Mouse (Mus musculus): ENCODE results near the gene 1700030K09Rik. TPM values are rescaled to one million over a fixed set of nuclear protein-coding genes. Genes with fewer than 3 reads are reported as not detected.
A peak's percentile ranks its signal among the peaks of the same experiment; 100 is the strongest.

The 1700030K09Rik gene
- total RNA-seq (2021) = 10 to 100 TPM in 1 of 2 experiments, 1 to 10 TPM in 1; 6.8 to 12.7 TPM
- long read RNA-seq, experiment 1, transcript 1700030K09Rik-201 (8 exons, 2,887 nt) = major isoform, 10 of 19 reads
- long read RNA-seq, experiment 1, partial matches to known transcripts = 6 of 19 reads
- long read RNA-seq, experiment 1, other reads (novel, unspliced or antisense) = 3 of 19 reads
- long read RNA-seq, experiment 2, transcript 1700030K09Rik-201 (8 exons, 2,887 nt) = major isoform, 7 of 13 reads
- long read RNA-seq, experiment 2, partial matches to known transcripts = 2 of 13 reads
- long read RNA-seq, experiment 2, other reads (novel, unspliced or antisense) = 4 of 13 reads

DNA sequence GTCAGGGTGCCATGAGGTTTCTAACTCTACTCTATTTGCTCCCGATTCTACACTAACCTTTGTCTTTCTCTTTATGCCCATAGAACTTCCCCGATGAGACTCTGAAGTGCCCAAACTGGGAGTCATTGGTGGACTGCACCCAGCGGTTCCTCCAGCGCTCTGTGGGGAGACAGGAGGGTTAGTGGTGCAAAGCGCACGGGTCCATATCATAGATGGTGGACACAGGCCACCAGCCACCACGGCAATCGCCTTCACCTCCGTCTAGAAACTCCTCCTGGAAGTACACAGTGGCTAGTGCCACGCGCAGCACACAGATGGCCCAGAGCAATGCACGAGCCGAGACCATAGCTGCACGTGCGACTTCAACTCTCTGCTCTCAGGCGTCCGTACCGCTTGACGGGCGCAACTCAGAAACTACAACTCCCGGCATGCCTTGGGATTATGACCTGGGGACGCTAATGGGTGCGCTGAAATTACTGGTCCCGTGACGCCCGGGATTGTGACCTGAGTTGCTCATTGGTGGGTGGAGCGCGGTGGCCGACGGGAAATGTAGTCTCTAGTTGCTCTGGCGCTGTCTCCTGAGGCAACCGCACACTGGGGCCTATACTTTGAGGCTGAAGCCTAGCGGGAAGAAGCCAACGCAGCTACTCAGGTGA, at the start of gene 1700030K09Rik, which contains the start of gene Calr3:
Gene 1700030K09Rik (plus strand): TSS at position 543 of the 656 bp plus-strand sequence.
Gene Calr3 (minus strand): TSS at position 533 of the 656 bp plus-strand sequence.
- peak; percentile 97 for DNase-seq

GRCm38 (mm10) chr8:72401381-72401780, 42.3 kb upstream of the 1700030K09Rik start:
- no peak for DNase-seq

DNA sequence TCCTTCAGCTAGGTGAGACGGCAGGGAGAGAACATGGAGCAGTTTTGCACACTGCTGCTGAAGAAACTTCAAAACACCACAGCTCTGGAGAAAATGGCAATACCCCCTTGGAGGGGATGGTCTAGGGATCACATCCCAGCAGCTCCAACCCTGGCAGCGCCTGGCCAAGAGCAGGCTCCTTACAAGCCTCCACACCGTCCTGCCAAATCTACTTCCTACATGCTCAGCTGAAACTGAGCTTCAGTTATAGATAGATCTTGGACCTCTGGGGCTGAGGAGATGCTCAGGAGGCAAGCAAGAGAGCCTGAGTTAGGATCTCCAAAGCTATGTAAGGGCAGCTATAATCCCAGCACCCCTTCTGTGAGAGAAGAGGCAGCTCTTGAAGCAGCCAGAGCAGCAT, 40.7 kb upstream of the 1700030K09Rik start:
- no peak for DNase-seq

- no peak for DNase-seq
These were observed 35.8 kb upstream of the 1700030K09Rik start for GRCm38 (mm10) chr8:72407878-72408277.

DNA sequence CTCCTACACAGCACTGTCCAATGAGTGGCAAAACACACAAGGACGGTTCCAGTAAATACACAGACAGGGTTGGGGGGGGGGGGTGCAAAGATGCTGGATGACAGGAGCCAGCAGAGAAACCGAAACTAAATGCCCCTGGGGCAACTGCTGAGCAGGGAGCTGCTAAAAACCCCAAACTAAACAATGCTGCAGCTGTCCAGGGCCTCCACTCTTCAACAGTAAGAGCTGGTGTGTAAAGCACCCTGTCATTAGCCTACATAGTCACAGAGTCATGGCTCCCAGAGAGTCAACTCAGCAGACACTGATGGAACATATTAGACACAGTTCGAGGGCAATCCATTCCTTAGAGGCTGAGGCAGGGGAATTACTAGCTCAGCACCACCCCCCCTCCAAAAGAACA, 34.2 kb upstream of the 1700030K09Rik start:
- DNase-seq = no peak

- no peak for DNase-seq
These were observed 29.8 kb upstream of the 1700030K09Rik start for GRCm38 (mm10) chr8:72413839-72414238.

DNA sequence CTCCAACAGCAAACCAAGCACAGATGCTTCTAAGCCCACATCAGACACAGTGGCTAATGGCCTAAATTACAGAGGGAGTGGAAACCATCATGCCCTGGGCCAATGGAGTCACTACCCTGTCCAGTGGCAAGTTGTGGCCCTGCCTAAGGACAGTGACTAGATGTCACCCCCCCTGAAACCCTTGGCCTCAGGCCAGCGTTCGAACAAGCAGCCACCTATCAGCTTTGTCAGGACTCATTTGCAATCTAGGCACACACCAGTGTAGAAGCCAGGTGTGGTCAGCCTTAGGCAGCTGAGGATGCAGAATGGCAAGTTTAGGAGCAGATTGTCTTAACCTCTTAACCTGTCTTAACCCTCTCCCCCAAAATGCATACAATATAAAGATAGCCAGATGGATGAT, 28.4 kb upstream of the 1700030K09Rik start:
- DNase-seq = no peak

- DNase-seq = no peak
These were observed 25.6 kb upstream of the 1700030K09Rik start for GRCm38 (mm10) chr8:72418073-72418472.

- peak; percentile 64 for DNase-seq
These were observed 22.9 kb upstream of the 1700030K09Rik start for GRCm38 (mm10) chr8:72420571-72421361.

GRCm38 (mm10) chr8:72421362-72422335, 22.0 kb upstream of the 1700030K09Rik start, which contains the start of gene Eps15l1:
Gene Eps15l1, minus strand, starts transcription at chr8:72421460.
- peak; percentile 99 for DNase-seq

DNA sequence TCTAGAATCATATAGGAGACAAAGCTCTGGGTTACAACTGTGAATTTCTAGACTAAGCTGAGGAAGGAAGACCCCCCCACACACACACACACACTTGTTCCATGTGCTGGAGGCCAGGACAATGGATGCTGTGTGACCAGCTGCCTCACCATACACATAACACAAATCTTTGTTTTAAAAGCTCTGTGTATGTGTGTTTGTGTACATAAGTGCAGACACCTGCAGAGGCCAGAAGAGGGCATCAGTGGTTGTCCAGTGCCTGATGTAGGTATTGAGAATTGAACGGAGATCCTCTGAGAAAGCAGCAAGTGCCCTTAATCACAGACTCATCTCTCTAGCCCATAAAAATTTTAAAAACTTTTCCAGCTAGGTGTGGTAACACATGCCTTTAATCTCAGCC, 20.8 kb upstream of the 1700030K09Rik start:
- no peak for DNase-seq

DNA sequence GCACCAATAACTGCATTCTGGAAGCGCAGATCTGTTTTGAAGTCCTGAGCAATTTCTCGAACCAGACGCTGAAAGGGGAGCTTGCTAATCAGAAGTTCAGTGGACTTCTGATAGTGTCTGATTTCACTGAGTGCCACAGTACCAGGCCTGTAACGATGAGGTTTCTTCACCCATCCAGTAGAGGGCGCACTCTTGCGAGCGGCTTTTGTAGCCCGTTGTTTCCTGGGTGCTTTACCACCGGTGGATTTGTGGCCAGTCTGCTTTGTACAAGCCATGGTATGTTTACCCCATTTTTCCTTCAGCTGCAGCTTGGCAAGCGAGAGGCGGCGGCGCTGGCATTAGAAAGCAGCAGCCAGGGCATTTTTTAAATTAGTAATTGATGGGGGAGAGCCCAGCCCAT, 14.0 kb upstream of the 1700030K09Rik start:
- peak; percentile 35 for DNase-seq

DNA sequence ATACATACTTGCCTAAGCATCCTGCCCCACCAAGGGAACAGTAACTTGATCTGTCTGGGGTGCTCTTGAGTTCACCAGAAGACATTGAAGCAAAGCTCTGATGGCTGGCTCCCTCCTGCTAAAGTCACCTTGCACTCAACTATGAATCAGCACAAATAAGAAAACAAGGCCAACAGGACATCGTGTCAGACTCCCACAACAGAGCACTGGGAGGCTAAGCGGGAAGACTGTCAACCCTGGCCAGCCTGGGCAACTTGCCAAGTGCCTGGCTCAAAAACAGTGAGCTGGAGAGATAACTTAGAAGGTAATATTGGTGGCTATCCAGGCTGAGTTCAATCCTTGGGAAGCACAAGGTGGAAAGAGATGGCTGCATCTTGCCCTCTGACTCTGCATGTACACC, 8.7 kb upstream of the 1700030K09Rik start:
- DNase-seq = peak; percentile 91

DNA sequence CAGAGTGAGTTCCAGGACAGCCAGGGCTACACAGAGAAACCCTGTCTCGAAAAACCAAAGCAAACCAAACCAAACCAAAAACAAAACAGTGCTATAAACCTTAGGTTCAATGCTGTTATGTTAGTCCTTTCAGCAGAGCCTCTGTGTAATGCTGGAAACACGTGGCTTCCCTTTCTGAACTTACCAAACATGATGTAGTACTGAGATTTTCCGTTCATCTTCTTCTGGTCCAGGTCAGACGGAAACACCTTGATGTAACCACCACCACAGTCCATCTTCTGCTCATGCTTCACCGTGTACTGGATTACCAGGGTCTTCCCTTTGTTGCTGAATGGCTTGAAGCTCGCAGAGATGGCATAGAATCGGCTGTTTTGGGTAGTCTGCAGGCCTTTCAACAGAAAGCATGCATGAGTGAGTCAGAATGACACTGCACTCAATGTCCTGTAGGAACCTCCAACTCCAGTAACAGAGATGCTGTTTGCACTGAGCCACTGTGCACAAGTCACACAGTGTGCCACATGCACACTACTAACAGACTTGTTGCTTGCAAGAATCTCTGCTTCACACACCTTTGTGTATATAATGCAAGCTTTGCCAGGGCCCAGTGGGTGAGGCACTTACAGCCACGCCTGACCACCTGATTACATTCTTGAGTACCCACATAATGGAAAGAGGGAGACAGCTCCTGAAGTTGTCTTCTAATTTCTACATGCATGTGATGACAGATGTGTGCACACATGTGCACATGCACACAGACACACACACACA, 5.2 kb upstream of the 1700030K09Rik start:
- no peak for DNase-seq

DNA sequence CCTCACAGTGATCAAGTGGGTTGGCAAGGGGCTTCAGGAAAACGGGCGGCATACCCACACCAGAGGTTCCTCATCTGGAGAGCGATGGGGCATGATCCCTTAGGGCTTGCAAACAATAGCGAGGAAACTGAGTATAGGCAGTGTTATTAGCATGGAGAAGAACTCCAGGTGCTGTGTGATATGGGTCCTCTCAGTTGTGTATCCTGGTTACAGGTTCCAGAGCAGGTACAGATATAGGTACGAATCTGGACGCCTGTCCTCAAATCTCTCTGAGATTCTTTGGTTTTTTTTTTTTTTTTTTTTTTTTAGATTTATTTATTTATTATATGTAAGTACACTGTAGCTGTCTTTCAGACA, 292 bp downstream of the 1700030K09Rik start:
- DNase-seq = no peak

DNA sequence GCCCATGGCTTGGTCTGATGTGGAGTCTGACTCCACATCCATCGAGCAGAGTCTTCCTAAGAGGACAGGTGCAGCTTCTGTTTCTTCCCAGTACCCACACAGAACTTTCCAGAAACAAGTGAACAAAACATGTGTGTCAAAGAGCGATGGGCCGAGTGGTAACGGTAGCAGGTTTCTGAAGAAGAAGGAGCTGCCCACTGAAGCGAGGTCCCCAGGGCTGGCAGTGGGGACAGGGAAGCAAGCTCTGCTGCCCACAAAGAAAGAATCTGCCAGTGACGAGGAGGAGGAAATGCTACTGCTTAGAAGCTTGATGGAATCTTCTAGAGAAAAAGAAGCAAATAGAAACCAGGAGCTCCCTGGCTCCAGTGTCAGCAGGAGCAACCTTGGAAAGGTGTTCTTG, 1.4 kb downstream of the 1700030K09Rik start:
- DNase-seq = no peak

- DNase-seq = no peak
These were observed 7.8 kb downstream of the 1700030K09Rik start for GRCm38 (mm10) chr8:72451516-72451915.

DNA sequence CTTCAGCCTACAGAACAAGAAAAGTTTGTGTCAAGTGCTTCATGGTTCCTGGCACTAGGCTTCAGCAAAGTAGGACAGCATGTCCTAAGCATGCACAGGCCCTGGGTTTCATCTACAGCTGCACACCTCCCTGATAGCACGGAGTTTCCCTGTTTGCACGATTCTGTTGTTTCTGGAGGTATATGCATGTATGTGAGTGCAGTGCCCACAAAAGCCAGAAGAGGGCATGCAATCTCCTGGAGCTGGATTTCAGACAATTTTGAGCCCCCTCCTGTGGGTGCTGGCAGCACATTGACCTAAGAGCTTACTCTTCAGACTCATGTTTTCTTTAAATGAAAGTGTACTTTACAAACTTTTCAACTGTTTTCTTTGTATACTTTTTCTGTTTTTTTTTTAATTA, 10.2 kb downstream of the 1700030K09Rik start:
- DNase-seq = no peak

- DNase-seq = no peak
These were observed 11.6 kb downstream of the 1700030K09Rik start for GRCm38 (mm10) chr8:72455317-72455716.

DNA sequence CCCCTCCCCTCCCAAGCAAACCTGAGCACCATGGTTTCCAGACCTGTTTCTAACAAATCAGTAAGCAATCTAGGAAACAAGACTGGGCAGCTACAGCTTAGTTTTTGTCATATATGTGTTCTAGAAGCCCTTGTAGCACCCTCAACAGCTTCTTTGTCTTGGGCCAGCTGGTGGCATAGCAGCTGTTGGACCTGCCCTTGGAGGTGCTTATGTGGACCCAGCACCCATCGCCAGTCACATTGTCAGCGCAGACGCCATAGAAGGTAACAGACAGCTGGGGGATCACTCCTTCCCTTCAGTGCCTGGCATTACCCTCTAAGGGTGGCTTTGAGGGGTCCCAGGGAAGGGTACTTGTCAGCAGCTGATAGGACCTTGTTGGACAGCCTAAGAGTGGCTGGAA, 14.1 kb downstream of the 1700030K09Rik start:
- no peak for DNase-seq

- DNase-seq = no peak
These were observed 14.8 kb downstream of the 1700030K09Rik start for GRCm38 (mm10) chr8:72458457-72458856.

Data from adrenal gland, postnatal 10 days (tissue).